Mouse (Mus musculus) stomach, embryonic 14.5 days (tissue): Measurements from ENCODE around the gene Zbed5. TPM values are rescaled to one million over a fixed set of nuclear protein-coding genes. Genes with fewer than 3 reads are reported as not detected.

Experiments
- polyA plus RNA-seq: library from polyadenylated mRNA; unstranded; fragments of >200 nt; fragmentation: Nextera tagmentation; extraction: Ambion mirVana; gene quantifications from 2 replicates; pipeline ENCODE4 v1.2.1, GENCODE M21; 2014

Zbed5 gene
- polyA plus RNA-seq, 1 experiment from 2014 or later: 5.7 TPM

Other genes starting within 250 kb of the Zbed5 start
- 4.7 and 5.8 TPM in 2 replicates for gene Zfp11, start 225.6 kb upstream of the Zbed5 start, polyA plus RNA-seq
- gene Sept14, start 187.2 kb upstream of the Zbed5 start, polyA plus RNA-seq: not detected in 2 replicates
- gene Mrps17, start 180.2 kb upstream of the Zbed5 start, polyA plus RNA-seq: 194 and 206 TPM in 2 replicates
- gene Nipsnap2, start 170.7 kb upstream of the Zbed5 start, polyA plus RNA-seq: 98.4 and 103 TPM in 2 replicates
- 36.4 and 37.0 TPM in 2 replicates for gene Psph, start 108.3 kb upstream of the Zbed5 start, polyA plus RNA-seq
- 45.3 and 51.4 TPM in 2 replicates for gene Sumf2, start 48.7 kb upstream of the Zbed5 start, polyA plus RNA-seq
- 795 and 869 TPM in 2 replicates for gene Chchd2, start 8.3 kb upstream of the Zbed5 start, polyA plus RNA-seq
- not detected in 2 replicates for gene Phkg1, start 2.8 kb downstream of the Zbed5 start, polyA plus RNA-seq
- gene Nupr1l, start 12.8 kb downstream of the Zbed5 start, polyA plus RNA-seq: 2.2 and 3.1 TPM in 2 replicates
- 16.2 and 19.1 TPM in 2 replicates for gene Vkorc1l1, start 46.2 kb downstream of the Zbed5 start, polyA plus RNA-seq
- gene Gusb, start 107.3 kb downstream of the Zbed5 start, polyA plus RNA-seq: 71.4 and 74.7 TPM in 2 replicates
- 35.1 TPM in 2 replicates for gene Asl, start 133.5 kb downstream of the Zbed5 start, polyA plus RNA-seq
- gene Crcp, start 133.6 kb downstream of the Zbed5 start, polyA plus RNA-seq: 20.0 and 24.2 TPM in 2 replicates
- 82.7 and 87.3 TPM in 2 replicates for gene Tpst1, start 177.6 kb downstream of the Zbed5 start, polyA plus RNA-seq
- 5.0 and 5.1 TPM in 2 replicates for gene Kctd7, start 249.1 kb downstream of the Zbed5 start, polyA plus RNA-seq